Mouse (Mus musculus) adrenal gland, adult 8-10 months (tissue): ENCODE results near the gene Tgfb2. TPM values are rescaled to one million over a fixed set of nuclear protein-coding genes. Genes with fewer than 3 reads are reported as not detected.

Source experiments
- DNase-seq: peaks from one replicate; pipeline ENCODE4 v3.0.0; 2022
- total RNA-seq, 4 experiments: library from RNA; stranded (reverse); gene quantifications; 2 replicates each; pipeline ENCODE4 v1.2.4; 2022

Gene Tgfb2
- total RNA-seq, 4 experiments from 2014 or later = 1.7 to 3.1 (median 2.2) TPM

DNA sequence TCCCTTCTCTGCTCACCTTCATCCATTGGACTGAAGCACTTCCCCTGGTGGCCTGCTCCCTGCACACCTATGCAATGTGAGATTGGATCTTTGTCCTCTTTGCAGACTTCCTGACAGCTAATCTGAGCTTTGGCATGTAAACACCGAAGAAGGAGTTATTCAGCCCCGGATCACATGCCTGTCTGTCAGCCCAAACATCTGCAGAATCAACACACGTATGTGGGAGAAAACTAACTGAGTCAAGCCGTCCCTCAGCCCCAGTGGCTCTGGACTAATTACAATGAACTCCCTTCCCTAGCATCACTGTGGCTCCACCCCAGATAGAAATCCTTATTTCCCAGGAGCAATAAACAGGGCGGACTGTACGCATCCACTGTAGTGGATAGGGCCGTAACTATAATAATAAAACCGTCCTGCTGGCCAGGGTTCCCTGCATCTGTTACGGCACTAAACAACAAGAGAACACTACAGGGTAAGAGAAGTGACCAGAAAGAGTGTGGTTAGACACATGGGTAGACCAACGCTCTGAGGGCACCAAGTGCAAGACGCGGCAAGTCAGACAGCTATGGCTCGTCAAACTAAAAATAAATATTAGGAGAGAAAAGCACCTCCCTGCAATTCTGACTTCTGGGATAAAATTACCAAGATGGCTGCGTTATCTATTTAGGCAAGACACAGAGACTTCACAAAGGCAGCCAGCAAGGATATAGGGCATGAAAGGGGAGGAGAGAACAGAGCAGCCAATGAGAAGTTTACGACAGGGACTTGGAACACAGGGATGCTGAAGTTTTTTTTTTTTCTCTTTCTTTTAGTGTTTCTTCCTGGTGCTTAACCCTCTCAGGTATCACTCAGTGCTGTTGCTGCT, 3.2 kb downstream of the Tgfb2 start:
- no peak for DNase-seq

GRCm38 (mm10) chr1:186701206-186701905, 4.4 kb downstream of the Tgfb2 start:
- no peak for DNase-seq

GRCm38 (mm10) chr1:186700496-186700895, 5.3 kb downstream of the Tgfb2 start:
- no peak for DNase-seq

DNA sequence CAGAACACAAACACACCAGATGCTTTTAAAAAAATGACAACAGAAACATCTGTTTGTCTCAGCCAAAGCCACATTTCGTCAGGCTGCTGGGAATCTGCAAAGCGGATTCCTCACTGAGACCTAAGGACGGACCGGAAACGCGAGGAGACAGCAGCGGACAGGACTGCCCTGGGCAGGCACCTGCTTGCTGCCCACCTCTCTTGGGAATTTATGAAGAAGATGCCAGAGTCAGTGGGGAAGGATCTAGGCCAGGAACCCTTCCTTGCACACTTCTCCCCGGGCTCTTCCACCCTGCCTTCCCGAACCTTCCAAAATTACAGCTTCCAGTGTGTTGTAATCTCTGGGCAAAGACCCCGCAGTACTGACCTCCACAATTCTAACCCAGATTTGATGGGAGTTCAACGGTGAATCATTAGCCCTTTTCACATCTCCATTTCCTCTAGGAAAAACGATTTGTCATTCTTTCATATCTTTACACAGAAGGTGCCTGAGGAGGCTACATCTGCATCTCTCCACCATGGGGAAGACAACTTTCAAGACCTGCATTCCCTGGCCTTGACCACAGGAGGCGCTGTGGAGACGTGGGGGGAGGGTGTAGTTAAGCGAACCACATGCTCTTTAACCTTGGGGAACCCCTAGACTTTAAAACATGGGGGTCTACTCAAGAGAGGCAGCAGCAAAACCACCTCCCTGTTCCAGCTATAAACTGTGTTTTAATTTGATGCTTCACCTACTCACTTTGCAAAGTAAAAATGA, 7.0 kb downstream of the Tgfb2 start:
- DNase-seq = no peak

DNA sequence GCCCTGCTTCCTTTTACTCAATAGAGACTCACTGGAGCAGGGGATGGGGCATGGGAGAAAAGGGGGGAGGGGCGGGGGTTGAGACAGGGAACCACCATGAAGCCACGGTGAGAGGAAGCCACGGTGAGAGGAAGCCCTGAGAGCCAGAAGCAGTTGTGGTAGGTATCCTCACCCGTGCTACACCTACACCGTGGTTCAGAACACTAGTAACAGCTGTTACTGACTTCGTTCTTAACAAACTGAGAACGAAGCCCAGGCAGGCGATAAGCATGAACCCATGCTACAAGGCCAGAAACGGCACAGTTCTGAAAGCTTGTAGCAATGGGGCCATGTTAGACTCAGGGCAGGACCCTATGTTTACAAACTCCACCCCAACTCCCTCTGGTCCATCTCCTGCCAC, 9.6 kb downstream of the Tgfb2 start:
- no peak for DNase-seq

DNA sequence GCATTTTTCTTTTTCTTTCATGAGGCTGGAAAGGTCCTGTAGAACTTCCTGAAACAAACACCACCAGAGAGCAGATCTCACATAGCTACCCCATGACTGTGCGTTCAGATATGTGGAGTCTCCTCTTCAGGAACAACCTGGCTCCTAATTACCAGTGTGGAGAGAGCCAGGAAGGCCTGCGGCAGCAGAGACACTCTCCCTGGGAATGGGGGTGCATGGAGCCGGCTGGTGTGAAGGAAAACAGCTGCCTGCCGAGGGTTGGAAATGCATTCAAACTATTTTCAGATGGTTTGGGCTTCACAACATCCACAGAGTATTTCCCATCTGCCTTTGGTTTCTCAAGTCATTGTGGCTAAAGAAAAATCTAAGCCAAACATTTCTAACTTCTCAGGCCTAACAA, 10.4 kb downstream of the Tgfb2 start:
- DNase-seq = no peak

DNA sequence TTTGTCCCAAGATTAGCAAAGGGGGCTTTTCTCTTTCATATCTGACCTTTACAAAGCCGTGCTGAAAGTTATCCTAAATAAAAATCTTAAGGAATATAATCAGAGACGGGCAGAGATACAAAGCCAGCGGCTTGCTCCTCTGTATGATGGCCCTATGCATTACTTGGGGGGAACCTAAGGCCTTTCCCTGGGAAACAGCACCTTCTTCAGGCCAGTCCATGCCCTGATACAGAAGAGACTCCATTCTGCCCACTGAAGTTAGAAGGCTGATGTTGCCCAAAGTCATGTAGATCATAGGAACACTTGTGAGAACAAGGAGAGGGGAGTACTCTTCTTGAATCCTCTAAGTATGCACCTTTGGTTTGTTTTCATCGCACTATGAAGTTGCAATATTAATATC, 13.4 kb downstream of the Tgfb2 start:
- DNase-seq = no peak

DNA sequence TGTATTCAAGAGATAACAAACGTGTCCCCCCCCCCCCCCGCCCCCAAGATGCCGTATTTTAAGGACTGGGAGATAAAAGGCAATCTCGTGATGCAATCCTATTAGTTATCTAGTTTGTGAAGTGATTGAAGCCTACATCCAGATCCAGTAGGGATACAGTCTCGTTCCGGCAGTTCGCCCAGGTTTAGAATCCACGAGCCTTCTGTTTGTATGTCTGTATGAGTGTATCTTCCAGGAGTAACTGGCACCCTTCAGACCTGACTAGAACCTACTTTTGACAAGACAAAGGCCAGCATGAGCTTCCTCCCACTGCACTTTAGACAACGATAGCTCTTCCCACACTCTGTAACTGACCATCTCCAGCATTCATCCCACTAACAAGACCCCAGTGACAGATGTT, 14.1 kb downstream of the Tgfb2 start:
- DNase-seq = no peak

GRCm38 (mm10) chr1:186684041-186684440, 21.7 kb downstream of the Tgfb2 start:
- DNase-seq = no peak

GRCm38 (mm10) chr1:186682606-186683005, 23.2 kb downstream of the Tgfb2 start:
- no peak for DNase-seq

GRCm38 (mm10) chr1:186677614-186678013, 28.2 kb downstream of the Tgfb2 start:
- no peak for DNase-seq

- no peak for DNase-seq
Measured at GRCm38 (mm10) chr1:186676199-186676598, 29.6 kb downstream of the Tgfb2 start.

DNA sequence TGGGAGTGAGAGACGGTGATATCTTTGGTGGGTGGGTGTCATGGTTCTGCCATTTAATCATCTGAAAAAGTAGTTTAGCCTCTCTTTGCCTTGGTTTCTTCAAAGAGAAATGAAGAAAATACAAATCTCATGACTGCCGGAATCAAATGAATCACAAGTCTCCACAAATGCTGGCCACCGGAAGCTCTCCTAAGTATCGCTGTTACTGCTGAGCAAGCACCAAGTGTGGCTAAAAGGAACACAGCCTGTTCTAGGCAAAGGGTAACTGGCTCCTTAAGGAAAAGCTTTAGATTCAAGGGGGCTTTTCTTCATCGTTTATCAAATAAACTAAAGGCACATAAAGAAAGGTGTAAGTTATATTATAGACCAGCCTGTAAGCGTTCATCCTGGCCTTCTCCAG, 30.5 kb downstream of the Tgfb2 start:
- DNase-seq = no peak

DNA sequence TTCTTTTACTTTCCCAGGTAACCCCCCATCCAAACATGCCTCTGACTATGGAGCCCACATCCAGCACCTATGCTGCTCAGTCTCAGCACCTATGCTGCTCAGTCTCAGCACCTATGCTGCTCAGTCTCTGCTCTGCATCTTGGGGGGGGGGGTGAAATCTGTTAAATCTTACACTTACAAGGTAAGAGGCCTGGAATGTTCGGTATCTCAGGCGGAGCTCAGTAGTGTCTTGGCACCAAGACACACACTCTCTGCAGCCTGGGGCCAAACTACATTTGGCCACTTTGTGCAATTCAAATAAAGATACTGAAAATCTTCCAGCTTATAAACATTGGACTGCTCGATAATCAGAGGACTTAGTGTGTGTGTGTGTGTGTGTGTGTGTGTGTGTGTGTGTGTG, 31.2 kb downstream of the Tgfb2 start:
- no peak for DNase-seq

DNA sequence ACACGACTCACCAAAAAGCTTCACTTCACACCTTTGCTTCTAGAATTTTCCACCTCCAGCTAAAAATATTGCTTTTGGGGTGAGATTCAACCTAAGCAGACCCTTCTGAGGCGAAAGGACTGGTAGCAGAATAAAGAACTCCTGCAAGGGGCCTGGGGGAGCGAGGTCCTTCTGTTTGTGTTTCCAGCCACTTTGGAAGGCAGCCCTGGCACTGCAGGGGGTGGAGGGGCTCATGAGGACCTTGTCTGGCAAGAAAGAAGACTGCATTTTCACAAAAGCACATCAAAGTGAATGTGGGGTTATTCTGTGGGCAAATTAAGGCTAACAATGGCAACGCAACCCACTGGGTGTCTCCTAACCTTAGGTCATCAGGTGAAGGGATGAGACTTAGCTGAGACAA, 32.6 kb downstream of the Tgfb2 start:
- no peak for DNase-seq

DNA sequence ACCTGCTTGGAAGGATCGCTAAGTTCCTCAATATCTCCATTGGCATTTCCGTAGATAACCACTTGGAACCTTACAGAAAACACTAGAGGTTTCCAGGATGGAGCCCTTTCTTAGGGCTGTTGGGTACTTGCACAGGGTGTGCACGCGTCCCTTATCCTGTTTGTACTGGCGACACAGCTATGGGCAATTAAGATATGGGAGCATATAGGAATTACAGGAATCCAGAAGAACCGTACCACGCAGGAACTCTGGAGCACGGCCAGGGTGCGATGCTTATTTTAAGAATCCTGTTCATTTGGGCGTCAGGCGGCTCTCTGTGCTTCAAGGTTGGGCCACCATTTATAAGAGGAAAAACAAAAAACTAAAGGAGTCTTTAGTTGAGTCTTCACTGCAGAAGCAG, 42.4 kb downstream of the Tgfb2 start:
- DNase-seq = no peak

DNA sequence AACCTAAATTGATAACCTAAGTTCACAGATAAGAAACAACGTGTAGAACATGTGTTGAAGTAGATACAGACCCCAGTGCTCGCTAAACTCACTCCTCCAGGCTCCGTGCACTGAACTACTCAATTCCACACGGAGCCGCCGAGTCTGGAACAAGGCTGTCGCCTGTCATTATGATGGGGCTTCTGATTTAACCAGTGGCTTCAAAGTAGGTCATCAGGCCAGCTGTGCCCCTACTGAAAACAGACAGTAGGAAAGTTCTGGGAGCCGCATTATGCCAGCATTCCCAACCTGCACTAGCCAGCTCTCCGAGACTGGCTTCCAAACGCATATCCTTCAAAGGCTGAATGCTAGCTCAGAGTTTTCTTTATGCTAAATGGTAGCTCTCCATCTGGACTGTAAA, 42.8 kb downstream of the Tgfb2 start:
- no peak for DNase-seq

DNA sequence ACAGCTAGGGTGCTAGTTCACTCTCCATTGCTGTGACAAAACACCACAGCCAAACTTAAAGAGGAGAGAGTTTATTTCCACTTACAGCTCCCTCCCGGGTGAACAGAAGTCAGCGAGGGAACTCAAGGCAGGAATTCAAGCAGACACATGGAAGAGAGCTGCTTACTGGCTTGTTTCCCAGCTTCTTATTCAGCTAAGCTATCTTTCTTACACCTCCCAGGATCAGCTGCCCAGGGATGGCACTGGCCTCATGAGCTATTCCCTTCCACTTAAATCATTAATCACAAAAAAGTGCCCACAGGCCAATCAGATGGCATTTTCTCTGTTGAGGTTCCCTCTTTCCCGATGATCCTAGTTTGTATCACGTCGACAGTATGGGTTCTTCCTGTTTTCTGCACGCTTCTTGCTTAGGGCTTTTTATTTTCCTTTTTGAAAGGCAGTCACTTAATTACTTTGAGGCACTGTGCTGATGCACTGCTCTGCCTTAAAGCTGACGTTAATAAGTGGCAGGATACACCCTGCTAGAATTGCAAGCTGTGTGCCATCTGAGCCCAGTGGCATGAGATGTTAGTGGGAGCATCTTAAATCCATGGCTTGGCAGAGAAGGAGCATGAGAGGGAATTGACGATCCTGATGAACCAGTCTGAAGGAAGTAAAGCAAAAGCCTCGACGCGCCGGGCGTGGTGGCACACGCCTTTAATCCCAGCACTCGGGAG, 44.4 kb downstream of the Tgfb2 start:
- DNase-seq = no peak

- DNase-seq = no peak
Measured at GRCm38 (mm10) chr1:186658783-186659182, 47.0 kb downstream of the Tgfb2 start.

GRCm38 (mm10) chr1:186657559-186658219, 48.1 kb downstream of the Tgfb2 start:
- no peak for DNase-seq

DNA sequence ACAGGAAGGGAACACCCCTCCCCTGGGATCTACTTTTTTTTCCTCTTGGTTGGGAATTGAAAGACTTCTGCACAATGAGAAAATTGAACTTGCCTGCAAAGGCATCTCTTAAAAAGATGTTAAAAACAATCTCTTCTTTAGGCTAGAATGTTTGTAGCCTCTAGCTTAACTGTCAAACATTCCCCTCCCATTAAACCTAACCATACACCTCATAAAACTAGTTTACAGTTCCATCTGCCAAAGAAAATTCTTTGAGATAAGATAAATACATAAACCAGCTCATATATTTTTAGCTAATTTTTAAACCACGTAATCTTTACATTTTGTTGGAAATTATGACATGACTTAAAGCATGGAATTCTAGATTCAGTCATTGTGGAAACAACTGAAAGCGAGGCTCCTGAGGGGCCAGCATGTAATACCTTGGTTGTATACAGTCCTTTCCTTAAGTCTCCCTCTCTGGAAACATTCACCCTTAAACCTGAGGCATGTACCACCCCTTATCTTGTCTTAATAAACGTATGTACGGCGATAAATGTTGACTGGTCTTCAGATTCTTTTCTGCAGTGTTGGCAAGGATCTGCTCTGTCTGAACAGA, 49.0 kb downstream of the Tgfb2 start:
- no peak for DNase-seq

GRCm38 (mm10) chr1:186656201-186656600, 49.6 kb downstream of the Tgfb2 start:
- DNase-seq = no peak
